Mouse (Mus musculus) hindbrain, embryonic 12.5 days (tissue): ENCODE results near the gene 4833423E24Rik. TPM values are rescaled to one million over a fixed set of nuclear protein-coding genes. Genes with fewer than 3 reads are reported as not detected.
A peak's percentile ranks its signal among the peaks of the same experiment; 100 is the strongest.

ENCODE experiments used
- ATAC-seq: fragments of 200-750 bp; cut with Nextera tagmentation; 2 replicates; pipeline ENCODE4 v1.8.0; 2017; ENCODE audit warnings: moderate TSS enrichment; ENCODE audit not compliant: low FRiP score
- H3K27ac ChIP-seq: fragments of 300-500 bp; sonication (generic); 2 replicates; pipeline ENCODE4 v1.5.1; 2016; ENCODE audit warnings: mild to moderate bottlenecking
- H3K27me3 ChIP-seq: fragments of 300-500 bp; sonication (generic); 2 replicates; pipeline ENCODE4 v1.6.1; 2016; ENCODE audit warnings: mild to moderate bottlenecking
- H3K36me3 ChIP-seq: fragments of 300-500 bp; sonication (generic); 2 replicates; pipeline ENCODE4 v1.6.1; 2016; ENCODE audit warnings: mild to moderate bottlenecking
- H3K4me1 ChIP-seq: fragments of 300-500 bp; sonication (generic); 2 replicates; pipeline ENCODE4 v1.6.1; 2016
- H3K4me2 ChIP-seq: fragments of 300-500 bp; sonication (generic); replicated peaks from 2 replicates; pipeline ENCODE4 v1.6.1; 2016; ENCODE audit warnings: mild to moderate bottlenecking
- H3K4me3 ChIP-seq: fragments of 300-500 bp; sonication (generic); 2 replicates; pipeline ENCODE4 v1.5.1; 2016; ENCODE audit warnings: mild to moderate bottlenecking
- H3K9ac ChIP-seq: fragments of 300-500 bp; sonication (generic); 2 replicates; pipeline ENCODE4 v1.6.1; 2016; ENCODE audit warnings: mild to moderate bottlenecking, moderate library complexity
- H3K9me3 ChIP-seq: fragments of 300-500 bp; sonication (generic); replicated peaks from 2 replicates; pipeline ENCODE4 v1.6.1; 2016; ENCODE audit warnings: mild to moderate bottlenecking
- WGBS: fragments of 180-500 bp; shearing (Covaris S2); methylation state at CpG from one replicate; pipeline ENCODE4 v1.1.7; 2016; 5-methylcytosine and 5-hydroxymethylcytosine counted together
- polyA plus RNA-seq: library from polyadenylated mRNA; unstranded; fragments of >200 nt; fragmentation: Nextera tagmentation; extraction: Ambion mirVana; gene quantifications from 2 replicates; pipeline ENCODE4 v1.2.1, GENCODE M21; 2016

4833423E24Rik gene
- 0.09 TPM in 1 of 2 replicates, not detected in the other for polyA plus RNA-seq

- 27% methylated on average over 4 of the region's 4 CpGs for WGBS
- H3K27ac ChIP-seq, result no peak within 1 kb of the TSS
- no peaks in the 10 kb centered on the region for H3K36me3 ChIP-seq
- no peak; the same call in 1 of the 2 replicates for ATAC-seq
- H3K4me2 ChIP-seq, result no peak within 1 kb of the TSS
- no peaks in the 10 kb centered on the region for H3K27me3 ChIP-seq
- no peak within 1 kb of the TSS for H3K9ac ChIP-seq
- H3K4me3 ChIP-seq, result no peak within 1 kb of the TSS
- no peaks in the 10 kb centered on the region for H3K9me3 ChIP-seq
- no peaks in the 10 kb centered on the region for H3K4me1 ChIP-seq
These were observed at the start of gene 4833423E24Rik for GRCm38 (mm10) chr2:85518879-85519278. 4833423E24Rik (minus strand) TSS chr2:85519024.

GRCm38 (mm10) chr2:85561187-85561586 is 42.4 kb upstream of the 4833423E24Rik start:
- H3K27ac ChIP-seq, result no peak overlapping the region
- no peak overlapping the region for H3K9ac ChIP-seq
- peak; percentile 64; the same call in 1 of the 2 replicates for ATAC-seq
- no peaks in the 10 kb centered on the region for H3K4me1 ChIP-seq
- no peaks in the 10 kb centered on the region for H3K9me3 ChIP-seq
- no peak overlapping the region for H3K4me3 ChIP-seq
- 31% methylated on average over 4 of the region's 4 CpGs for WGBS
- no peaks in the 10 kb centered on the region for H3K27me3 ChIP-seq
- H3K36me3 ChIP-seq, result no peaks in the 10 kb centered on the region
- no peak overlapping the region for H3K4me2 ChIP-seq

GRCm38 (mm10) chr2:85560226-85560625 is 41.4 kb upstream of the 4833423E24Rik start:
- Histone ChIP-seq H3K9me3 (no peaks in the 10 kb centered on the region), H3K4me2 (no peak overlapping the region), H3K27me3 (no peaks in the 10 kb centered on the region), H3K4me3 (no peak overlapping the region), H3K27ac (no peak overlapping the region), H3K9ac (no peak overlapping the region), H3K36me3 (no peaks in the 10 kb centered on the region), H3K4me1 (no peaks in the 10 kb centered on the region)
- 81% methylated on average over 4 of the region's 4 CpGs for WGBS
- no peak for ATAC-seq

GRCm38 (mm10) chr2:85554806-85555205 is 36.0 kb upstream of the 4833423E24Rik start:
- Histone ChIP-seq H3K9me3 (no peaks in the 10 kb centered on the region), H3K4me3 (no peak overlapping the region), H3K4me1 (no peaks in the 10 kb centered on the region), H3K9ac (no peak overlapping the region), H3K27me3 (no peaks in the 10 kb centered on the region), H3K36me3 (no peaks in the 10 kb centered on the region), H3K4me2 (no peak overlapping the region), H3K27ac (no peak overlapping the region)
- ATAC-seq, result no peak
- WGBS, result 66% methylated on average over 1 of the region's 1 CpGs

DNA sequence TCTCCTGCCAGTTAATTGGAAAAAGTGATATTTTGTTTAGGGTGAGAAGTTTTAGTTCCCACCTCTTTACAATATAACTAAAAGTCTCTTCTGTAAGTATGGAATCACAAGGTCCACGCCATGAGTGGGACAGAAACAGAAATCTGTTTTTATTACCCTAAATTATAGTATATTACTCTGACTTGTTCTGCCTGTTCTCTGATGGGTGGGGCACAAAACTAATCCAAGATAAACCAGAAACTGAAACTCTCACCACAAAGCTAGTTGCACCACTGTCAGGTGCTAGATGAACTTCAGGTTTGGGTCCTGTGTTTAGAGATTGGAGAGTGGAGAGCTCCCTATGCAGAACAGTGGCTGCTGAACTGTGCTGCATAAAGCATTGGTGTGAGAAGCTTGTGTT is 15.1 kb upstream of the 4833423E24Rik start:
- H3K36me3 ChIP-seq, result no peaks in the 10 kb centered on the region
- H3K4me1 ChIP-seq, result no peaks in the 10 kb centered on the region
- H3K9me3 ChIP-seq, result no peaks in the 10 kb centered on the region
- H3K27me3 ChIP-seq, result no peaks in the 10 kb centered on the region
- H3K27ac ChIP-seq, result no peak overlapping the region
- H3K4me3 ChIP-seq, result no peak overlapping the region
- 88% methylated on average over 1 of the region's 1 CpGs for WGBS
- H3K4me2 ChIP-seq, result no peak overlapping the region
- H3K9ac ChIP-seq, result no peak overlapping the region
- no peak for ATAC-seq

DNA sequence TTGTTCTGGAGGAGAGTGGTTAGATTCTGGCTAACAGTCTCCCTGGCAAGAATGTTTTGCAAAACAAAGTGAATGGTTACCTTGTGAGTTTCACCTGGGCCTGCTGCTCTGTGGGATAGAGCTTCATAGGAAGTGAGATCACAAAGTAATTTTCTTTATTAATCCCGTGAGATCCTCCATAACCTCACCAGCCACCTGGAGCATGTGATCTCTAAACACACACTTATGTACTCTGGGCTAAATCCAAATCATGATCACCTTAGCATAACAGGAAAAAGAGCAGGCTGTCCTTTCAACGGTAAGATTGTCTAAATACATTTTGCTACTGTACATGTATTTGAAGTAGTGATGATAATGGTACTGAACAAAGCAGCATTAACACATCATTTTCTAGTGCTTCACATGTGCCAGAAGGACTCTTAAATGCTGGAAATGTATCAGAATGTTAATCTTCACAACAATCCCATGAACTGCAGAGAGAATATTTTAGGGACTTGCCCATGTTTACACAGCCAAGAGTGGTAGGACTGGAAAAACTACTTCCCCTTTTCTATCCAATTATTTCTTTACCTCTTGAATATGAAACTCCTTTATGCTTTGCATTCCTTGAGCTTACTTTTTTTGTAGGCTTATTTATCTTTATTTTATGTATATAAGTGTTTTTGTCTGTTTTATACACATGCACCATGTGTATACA is 13.4 kb upstream of the 4833423E24Rik start:
- ATAC-seq, result no peak
- Histone ChIP-seq H3K27me3 (no peaks in the 10 kb centered on the region), H3K9ac (no peak overlapping the region), H3K36me3 (no peaks in the 10 kb centered on the region), H3K4me2 (no peak overlapping the region), H3K9me3 (no peaks in the 10 kb centered on the region), H3K4me1 (no peaks in the 10 kb centered on the region), H3K27ac (no peak overlapping the region), H3K4me3 (no peak overlapping the region)
- 85% methylated on average over 2 of the region's 2 CpGs for WGBS

DNA sequence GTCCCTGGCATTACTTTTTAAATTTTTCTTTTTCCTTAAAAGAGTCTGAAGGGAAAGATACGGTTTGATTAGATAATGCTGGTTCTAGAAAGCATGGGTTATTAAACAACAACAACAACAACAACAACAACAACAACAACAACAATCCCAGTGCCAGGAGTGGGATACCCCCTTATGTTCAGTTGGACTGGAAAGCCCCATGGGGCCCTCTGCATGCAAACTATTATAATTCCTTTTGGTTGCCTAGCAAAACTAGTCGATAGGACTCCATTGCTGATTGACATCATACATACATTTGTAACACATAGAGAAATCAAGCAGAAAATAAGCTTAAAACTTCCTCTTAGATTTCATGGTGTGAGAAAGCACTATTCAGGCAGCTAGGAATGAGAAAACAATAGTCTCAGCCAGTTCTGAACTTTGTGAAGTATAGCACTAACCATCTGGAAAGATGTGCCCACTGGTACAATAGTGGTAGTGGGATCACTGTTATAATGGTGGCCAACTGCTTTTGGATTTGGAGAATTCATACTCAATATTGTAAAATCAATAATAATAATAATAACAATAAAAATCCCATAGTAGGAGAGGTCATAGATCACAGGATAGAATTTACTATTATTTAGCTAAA is 4.2 kb upstream of the 4833423E24Rik start:
- no peak overlapping the region for H3K4me2 ChIP-seq
- no peak overlapping the region for H3K4me3 ChIP-seq
- no peak overlapping the region for H3K27ac ChIP-seq
- ATAC-seq, result no peak
- H3K4me1 ChIP-seq, result no peaks in the 10 kb centered on the region
- H3K36me3 ChIP-seq, result no peaks in the 10 kb centered on the region
- H3K9ac ChIP-seq, result no peak overlapping the region
- 62% methylated on average over 2 of the region's 2 CpGs for WGBS
- no peaks in the 10 kb centered on the region for H3K27me3 ChIP-seq
- H3K9me3 ChIP-seq, result no peaks in the 10 kb centered on the region

DNA sequence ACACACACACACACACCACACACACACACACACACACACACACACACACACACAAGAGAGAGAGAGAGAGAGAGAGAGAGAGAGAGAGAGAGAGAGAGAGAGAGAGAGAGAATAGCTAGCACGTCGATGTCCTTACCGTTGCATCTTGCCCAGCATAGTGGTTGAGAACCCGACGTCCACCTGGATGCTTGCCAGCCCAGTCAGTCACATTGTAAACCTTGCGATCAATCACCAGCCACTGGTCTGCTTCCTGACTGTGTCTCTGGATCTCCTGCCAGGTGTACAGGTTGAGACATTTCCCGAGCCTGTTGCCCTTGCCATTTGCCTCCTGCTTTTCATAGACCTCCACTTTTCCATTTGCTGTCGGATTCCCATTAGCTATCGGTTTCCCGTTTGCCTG is 532 bp downstream of the 4833423E24Rik start:
- H3K4me3 ChIP-seq, result no peak overlapping the region
- no peaks in the 10 kb centered on the region for H3K27me3 ChIP-seq
- WGBS, result 86% methylated on average over 10 of the region's 10 CpGs
- no peaks in the 10 kb centered on the region for H3K4me1 ChIP-seq
- no peak overlapping the region for H3K9ac ChIP-seq
- no peak overlapping the region for H3K27ac ChIP-seq
- no peaks in the 10 kb centered on the region for H3K9me3 ChIP-seq
- H3K36me3 ChIP-seq, result no peaks in the 10 kb centered on the region
- H3K4me2 ChIP-seq, result no peak overlapping the region
- ATAC-seq, result no peak

- Histone ChIP-seq H3K4me2 (no peak overlapping the region), H3K36me3 (no peaks in the 10 kb centered on the region), H3K4me3 (no peak overlapping the region), H3K9me3 (no peaks in the 10 kb centered on the region), H3K27me3 (no peaks in the 10 kb centered on the region), H3K27ac (no peak overlapping the region), H3K9ac (no peak overlapping the region), H3K4me1 (no peaks in the 10 kb centered on the region)
- no peak for ATAC-seq
- 77% methylated on average over 3 of the region's 3 CpGs for WGBS
These were observed 8.4 kb downstream of the 4833423E24Rik start for GRCm38 (mm10) chr2:85510376-85510775.

DNA sequence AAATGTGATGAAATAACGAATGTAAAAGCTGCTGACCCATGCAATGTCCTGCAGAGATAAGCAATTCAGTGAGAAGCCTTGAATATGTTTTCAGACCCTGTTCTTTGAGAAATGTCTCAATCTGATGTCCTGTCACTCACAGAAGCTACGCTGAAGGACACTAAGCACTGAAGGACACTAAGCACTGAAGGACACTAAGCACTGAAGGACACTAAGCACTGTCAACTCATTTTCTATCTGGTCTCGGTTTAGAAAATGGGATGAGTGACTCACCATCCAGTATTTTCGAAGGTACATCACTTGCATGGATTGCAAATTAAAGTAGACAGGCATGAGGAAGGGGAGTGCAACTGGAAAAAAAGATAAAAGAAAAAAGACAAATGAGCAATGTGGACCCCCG is 28.4 kb downstream of the 4833423E24Rik start:
- no peak for ATAC-seq
- Histone ChIP-seq H3K9me3 (no peaks in the 10 kb centered on the region), H3K4me1 (no peaks in the 10 kb centered on the region), H3K4me3 (no peak overlapping the region), H3K27me3 (no peaks in the 10 kb centered on the region), H3K9ac (no peak overlapping the region), H3K27ac (no peak overlapping the region), H3K4me2 (no peak overlapping the region), H3K36me3 (no peaks in the 10 kb centered on the region)
- WGBS, result 76% methylated on average over 5 of the region's 5 CpGs

DNA sequence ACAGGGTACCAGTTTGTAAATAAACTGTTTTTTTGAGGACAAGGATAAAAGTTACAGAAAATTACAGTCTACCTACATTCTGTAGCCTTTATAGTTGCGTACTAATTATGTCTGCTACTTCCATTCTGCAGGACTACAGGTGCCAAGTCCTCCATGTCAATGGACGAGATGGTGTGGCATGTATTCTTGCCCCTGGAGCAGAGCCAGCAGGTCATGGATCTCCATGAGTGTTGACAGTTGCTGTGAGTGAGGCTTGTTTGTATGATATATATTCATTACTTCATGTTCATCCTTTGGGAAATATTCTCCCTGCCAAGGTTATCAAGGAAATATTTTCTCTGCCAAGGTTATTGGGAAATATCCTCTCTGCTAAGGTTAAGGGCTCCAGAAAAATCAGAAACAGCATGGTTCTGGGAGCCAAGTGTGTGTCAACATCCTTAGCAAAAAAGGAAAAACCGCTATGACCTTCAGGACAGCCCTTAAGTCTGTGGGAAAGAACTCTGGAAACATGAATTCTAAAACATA is 52.0 kb downstream of the 4833423E24Rik start:
- H3K27ac ChIP-seq, result no peak overlapping the region
- no peak overlapping the region for H3K4me2 ChIP-seq
- H3K4me1 ChIP-seq, result no peaks in the 10 kb centered on the region
- WGBS, result 86% methylated on average over 3 of the region's 3 CpGs
- H3K9me3 ChIP-seq, result no peaks in the 10 kb centered on the region; the same call in 1 of the 2 replicates
- H3K27me3 ChIP-seq, result no peaks in the 10 kb centered on the region
- no peak overlapping the region for H3K9ac ChIP-seq
- no peak overlapping the region for H3K4me3 ChIP-seq
- no peak for ATAC-seq
- H3K36me3 ChIP-seq, result no peaks in the 10 kb centered on the region

DNA sequence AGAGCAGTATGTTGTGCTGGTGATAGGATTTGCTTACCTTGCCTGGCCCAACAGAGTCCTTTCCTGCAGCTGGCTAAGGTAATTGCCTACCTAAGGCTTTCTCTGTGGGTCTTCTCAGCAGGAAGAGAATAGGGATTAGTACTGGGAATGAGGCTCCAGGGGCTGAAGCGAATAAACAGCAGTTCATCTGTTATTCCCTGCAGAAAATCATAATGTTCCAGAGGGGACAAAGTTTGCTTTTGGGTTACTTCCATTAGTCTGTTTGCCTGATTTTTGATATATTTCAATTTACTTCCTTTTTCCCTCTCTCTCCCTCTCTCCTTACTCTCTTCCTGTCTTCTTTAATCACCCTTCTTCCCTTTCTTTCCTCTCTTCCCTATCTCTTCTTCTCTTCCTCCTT is 75.3 kb downstream of the 4833423E24Rik start, which contains the start of gene Olfr995:
Gene Olfr995, minus strand, starts transcription at position 101 of the 400 bp plus-strand sequence.
- Histone ChIP-seq H3K9ac (no peak within 1 kb of the TSS), H3K4me2 (no peak within 1 kb of the TSS), H3K27me3 (no peaks in the 10 kb centered on the region), H3K4me1 (no peaks in the 10 kb centered on the region), H3K4me3 (no peak within 1 kb of the TSS), H3K36me3 (no peaks in the 10 kb centered on the region), H3K9me3 (no peaks in the 10 kb centered on the region), H3K27ac (no peak within 1 kb of the TSS)
- no peak for ATAC-seq
- WGBS, result 41% methylated on average over 1 of the region's 1 CpGs

DNA sequence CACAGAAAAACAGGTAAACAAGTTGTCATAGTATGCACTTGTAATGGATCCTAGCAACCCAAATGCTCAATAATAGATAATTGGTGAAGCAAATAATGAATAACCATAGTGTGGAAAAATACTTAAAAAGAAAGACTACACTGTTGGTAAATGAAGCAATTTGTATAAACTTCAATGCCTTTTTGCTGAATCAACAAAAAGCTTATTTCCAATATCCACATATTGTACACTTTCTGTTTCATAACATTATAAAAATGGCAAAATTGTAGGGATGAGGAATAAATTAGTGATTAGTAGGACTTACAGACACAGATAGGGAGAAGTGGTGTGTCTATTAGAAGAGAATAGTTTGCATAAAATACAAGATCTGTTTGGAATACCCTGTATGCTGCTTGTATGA is 76.3 kb downstream of the 4833423E24Rik start:
- no peak for ATAC-seq
- Histone ChIP-seq H3K9ac (no peak overlapping the region), H3K27me3 (no peaks in the 10 kb centered on the region), H3K9me3 (no peaks in the 10 kb centered on the region), H3K27ac (no peak overlapping the region), H3K4me3 (no peak overlapping the region), H3K4me1 (no peaks in the 10 kb centered on the region), H3K4me2 (no peak overlapping the region), H3K36me3 (no peaks in the 10 kb centered on the region)
